ENCODE assay signal across 8 mouse cellular contexts in genomic region chr14:50799502-50800259, GRCm38 (mm10). TPM values are rescaled to one million over a fixed set of nuclear protein-coding genes. Genes with fewer than 3 reads are reported as not detected.
DNase-seq lines count a peak whose midpoint lies in the region; ATAC-seq and TF ChIP-seq lines count a peak whose summit lies in the region.

No protein-coding gene starts in this region.

- H3K27ac ChIP-seq in forebrain, embryonic 10.5 days = 0 out of 2 replicates have a peak overlapping the region, but pooled peaks have one; percentile 26
- H3K27ac ChIP-seq in forebrain, embryonic 12.5 days = no peak overlapping the region
- H3K27ac ChIP-seq in ES-E14 (ENCODE audit: insufficient read depth, low read depth, low read length, poor library complexity, severe bottlenecking) = peak overlapping the region; percentile 24; the same call in 1 of the 2 replicates
- no peak overlapping the region for H3K27ac ChIP-seq in midbrain, embryonic 12.5 days (replicated peaks)

- no peak overlapping the region for H3K9ac ChIP-seq in forebrain, embryonic 12.5 days
- H3K9ac ChIP-seq in ES-E14 (ENCODE audit: insufficient read depth, low read depth, low read length, poor library complexity, severe bottlenecking) = peak overlapping the region; percentile 78; the same call in 1 of the 2 replicates
- no peak overlapping the region for H3K9ac ChIP-seq in midbrain, embryonic 12.5 days (replicated peaks)

- 5% methylated on average over 3 of the region's 3 CpGs for WGBS in forebrain, embryonic 10.5 days
- 4% methylated on average over 3 of the region's 3 CpGs for WGBS in forebrain, embryonic 12.5 days
- 1% methylated on average over 3 of the region's 3 CpGs for WGBS in midbrain, embryonic 12.5 days

- no peaks in the 10 kb centered on the region for H3K4me1 ChIP-seq in forebrain, embryonic 10.5 days
- H3K4me1 ChIP-seq in forebrain, embryonic 12.5 days = peaks cover 3% of the 10 kb centered on the region; the same call in 1 of the 2 replicates
- peaks cover 0 to 2% of the 10 kb centered on the region in 2 experiments; a peak in 1 of 4 replicates for H3K4me1 ChIP-seq in ES-E14 (ENCODE audit: control insufficient read depth in 2 of 2, insufficient read depth in 2 of 2, low read length in 2 of 2, poor library complexity in 1 of 2)
- H3K4me1 ChIP-seq in midbrain, embryonic 12.5 days = 0 out of 2 replicates have a peak, but pooled peaks cover 2% of the 10 kb centered on the region

- in situ Hi-C loops in ES-E14 (cut with MboI; ENCODE audit: low sequenced_read_pairs in 2 of 2, unreplicated experiment in 2 of 2) = no loop called here

- DNase-seq in forebrain, embryonic 10.5 days (ENCODE audit: extremely low spot score, low spot score) = peak; percentile 27
- DNase-seq in ES-E14 (ENCODE audit: low read depth, low spot score) = no peak
- peak; percentile 33 to 38 for DNase-seq in cerebellum, postnatal 36 days
- peak; percentile 25 to 34 for DNase-seq in heart, postnatal 36 days
- DNase-seq in layer of hippocampus, postnatal 14 days (ENCODE audit: low spot score in 2 of 2) = peak; percentile 20 to 68
- DNase-seq in thymus, postnatal 0 days (ENCODE audit: low spot score) = peak; percentile 73

- intact Hi-C loops in heart, postnatal 36 days (cut with DNase I) = loop anchor here (1.0 to 10.0 kb wide), 4 partner anchors 264 to 375 kb away; partner anchors contain the start of genes Ang and Rnase4

- H3K36me3 ChIP-seq in forebrain, embryonic 10.5 days (replicated peaks) = no peaks in the 10 kb centered on the region
- no peaks in the 10 kb centered on the region for H3K36me3 ChIP-seq in forebrain, embryonic 12.5 days (replicated peaks)
- peaks cover 45% of the 10 kb centered on the region for H3K36me3 ChIP-seq in ES-E14 (ENCODE audit: control insufficient read depth, insufficient read depth, low read length, poor library complexity, severe bottlenecking)
- H3K36me3 ChIP-seq in midbrain, embryonic 12.5 days = no peaks in the 10 kb centered on the region

- ATAC-seq in forebrain, embryonic 12.5 days (ENCODE audit: low FRiP score) = no peak
- ATAC-seq in midbrain, embryonic 12.5 days (ENCODE audit: low FRiP score, low read depth) = peak; percentile 55

- no peak overlapping the region for H3K4me3 ChIP-seq in forebrain, embryonic 10.5 days
- H3K4me3 ChIP-seq in forebrain, embryonic 12.5 days (replicated peaks) = no peak overlapping the region
- peak overlapping the region in 1 of 2 experiments; percentile 97; a peak in 2 of 4 replicates for H3K4me3 ChIP-seq in ES-E14 (ENCODE audit: insufficient read depth in 1 of 2, low read depth in 1 of 2, low read length in 2 of 2, poor library complexity in 1 of 2, severe bottlenecking in 1 of 2)
- H3K4me3 ChIP-seq in midbrain, embryonic 12.5 days = no peak overlapping the region

- no peak overlapping the region for H3K4me2 ChIP-seq in forebrain, embryonic 12.5 days
- H3K4me2 ChIP-seq in midbrain, embryonic 12.5 days (replicated peaks) = no peak overlapping the region

- no peaks in the 10 kb centered on the region for H3K9me3 ChIP-seq in forebrain, embryonic 10.5 days
- no peaks in the 10 kb centered on the region for H3K9me3 ChIP-seq in forebrain, embryonic 12.5 days
- H3K9me3 ChIP-seq in ES-E14 (ENCODE audit: control insufficient read depth, insufficient read depth, low read depth, low read length) = no peaks in the 10 kb centered on the region
- H3K9me3 ChIP-seq in midbrain, embryonic 12.5 days = no peaks in the 10 kb centered on the region

- no peaks in the 10 kb centered on the region for H3K27me3 ChIP-seq in forebrain, embryonic 10.5 days (ENCODE audit: poor library complexity, severe bottlenecking)
- H3K27me3 ChIP-seq in forebrain, embryonic 12.5 days = no peaks in the 10 kb centered on the region
- no peaks in the 10 kb centered on the region for H3K27me3 ChIP-seq in midbrain, embryonic 12.5 days

TF ChIP-seq in ES-E14, 5 proteins besides CTCF, POLR2A, EP300 and RAD21:
- TF ChIP-seq MAFK (IDR thresholded peaks at IDR 0.05; ENCODE audit: insufficient read depth, low read depth, low read length) = no peak
- no peak for TF ChIP-seq ZC3H11A (IDR thresholded peaks at IDR 0.05; ENCODE audit: borderline replicate concordance, low read depth, low read length)
- TF ChIP-seq ZNF384 (IDR thresholded peaks at IDR 0.05; ENCODE audit: low read depth, low read length) = no peak
- no peak for TF ChIP-seq CHD2 (IDR thresholded peaks at IDR 0.05; ENCODE audit: low read depth, low read length)
- TF ChIP-seq HCFC1 (IDR thresholded peaks at IDR 0.05; ENCODE audit: borderline replicate concordance, insufficient read depth, low read length) = no peak

RNA-seq across cellular contexts. Expression of gene Ccnb1ip1, which starts 7.9 kb away (rescaled TPM):
- polyA plus RNA-seq in forebrain, embryonic 10.5 days (2016; fragmentation: Nextera tagmentation; extraction: Ambion mirVana) = not detected in 2 replicates
- polyA plus RNA-seq in forebrain, embryonic 12.5 days (2016; fragmentation: Nextera tagmentation; extraction: Ambion mirVana) = not detected in 2 replicates
- total RNA-seq in ES-E14 (2012; rRNA removed) = 24.1 and 29.4 TPM in 2 replicates
- not detected for total RNA-seq in heart, postnatal 36 days (2021)
- total RNA-seq in layer of hippocampus, postnatal 14 days (2021) = 1 to 10 TPM in 1 of 2 experiments, under 1 TPM in 1; 0.28 to 1.9 TPM
- not detected in 2 replicates for polyA plus RNA-seq in midbrain, embryonic 12.5 days (2016; fragmentation: Nextera tagmentation; extraction: Ambion mirVana)
- polyA plus RNA-seq in thymus, postnatal 0 days (2015; fragmentation: Nextera tagmentation; extraction: Ambion mirVana) = not detected in 2 replicates

RNA-seq across cellular contexts. Expression of gene Parp2, which starts 8.0 kb away (rescaled TPM):
- 76.7 and 84.4 TPM in 2 replicates for polyA plus RNA-seq in forebrain, embryonic 10.5 days (2016; fragmentation: Nextera tagmentation; extraction: Ambion mirVana)
- 58.9 and 67.6 TPM in 2 replicates for polyA plus RNA-seq in forebrain, embryonic 12.5 days (2016; fragmentation: Nextera tagmentation; extraction: Ambion mirVana)
- 44.7 and 115 TPM in 2 replicates for total RNA-seq in ES-E14 (2012; rRNA removed)
- 10 to 100 TPM; 14.3 to 15.7 TPM for total RNA-seq in heart, postnatal 36 days (2021)
- 10 to 100 TPM; 21.6 to 30.1 TPM for total RNA-seq in layer of hippocampus, postnatal 14 days (2021)
- polyA plus RNA-seq in midbrain, embryonic 12.5 days (2016; fragmentation: Nextera tagmentation; extraction: Ambion mirVana) = 52.1 and 55.8 TPM in 2 replicates
- polyA plus RNA-seq in thymus, postnatal 0 days (2015; fragmentation: Nextera tagmentation; extraction: Ambion mirVana) = 54.8 and 58.9 TPM in 2 replicates

RNA-seq across cellular contexts. Expression of gene Ttc5, which starts 14.4 kb away (rescaled TPM):
- 107 and 109 TPM in 2 replicates for polyA plus RNA-seq in forebrain, embryonic 10.5 days (2016; fragmentation: Nextera tagmentation; extraction: Ambion mirVana)
- polyA plus RNA-seq in forebrain, embryonic 12.5 days (2016; fragmentation: Nextera tagmentation; extraction: Ambion mirVana) = 114 and 115 TPM in 2 replicates
- 28.4 and 65.9 TPM in 2 replicates for total RNA-seq in ES-E14 (2012; rRNA removed)
- total RNA-seq in heart, postnatal 36 days (2021) = 10 to 100 TPM; 13.8 to 15.2 TPM
- 10 to 100 TPM; 66.0 to 67.9 TPM for total RNA-seq in layer of hippocampus, postnatal 14 days (2021)
- polyA plus RNA-seq in midbrain, embryonic 12.5 days (2016; fragmentation: Nextera tagmentation; extraction: Ambion mirVana) = 108 and 121 TPM in 2 replicates
- 72.4 and 80.8 TPM in 2 replicates for polyA plus RNA-seq in thymus, postnatal 0 days (2015; fragmentation: Nextera tagmentation; extraction: Ambion mirVana)

RNA-seq across cellular contexts. Expression of gene Olfr749, which starts 54.8 kb away (rescaled TPM):
- not detected in 2 replicates for polyA plus RNA-seq in forebrain, embryonic 10.5 days (2016; fragmentation: Nextera tagmentation; extraction: Ambion mirVana)
- not detected in 2 replicates for polyA plus RNA-seq in forebrain, embryonic 12.5 days (2016; fragmentation: Nextera tagmentation; extraction: Ambion mirVana)
- total RNA-seq in ES-E14 (2012; rRNA removed) = not detected in 2 replicates
- total RNA-seq in heart, postnatal 36 days (2021) = not detected
- total RNA-seq in layer of hippocampus, postnatal 14 days (2021) = not detected
- not detected in 2 replicates for polyA plus RNA-seq in midbrain, embryonic 12.5 days (2016; fragmentation: Nextera tagmentation; extraction: Ambion mirVana)
- not detected in 2 replicates for polyA plus RNA-seq in thymus, postnatal 0 days (2015; fragmentation: Nextera tagmentation; extraction: Ambion mirVana)

Comparison
In these comparisons a context has a peak if more than half of its experiments do, and no peak if none do; other contexts are left out.
1. H3K27ac ChIP-seq: peak in forebrain, embryonic 10.5 days (single experiment) and ES-E14 (single experiment); none in forebrain, embryonic 12.5 days (single experiment) and midbrain, embryonic 12.5 days (single experiment).